9 mouse cellular contexts compared by ENCODE assay signal in the genomic region with DNA sequence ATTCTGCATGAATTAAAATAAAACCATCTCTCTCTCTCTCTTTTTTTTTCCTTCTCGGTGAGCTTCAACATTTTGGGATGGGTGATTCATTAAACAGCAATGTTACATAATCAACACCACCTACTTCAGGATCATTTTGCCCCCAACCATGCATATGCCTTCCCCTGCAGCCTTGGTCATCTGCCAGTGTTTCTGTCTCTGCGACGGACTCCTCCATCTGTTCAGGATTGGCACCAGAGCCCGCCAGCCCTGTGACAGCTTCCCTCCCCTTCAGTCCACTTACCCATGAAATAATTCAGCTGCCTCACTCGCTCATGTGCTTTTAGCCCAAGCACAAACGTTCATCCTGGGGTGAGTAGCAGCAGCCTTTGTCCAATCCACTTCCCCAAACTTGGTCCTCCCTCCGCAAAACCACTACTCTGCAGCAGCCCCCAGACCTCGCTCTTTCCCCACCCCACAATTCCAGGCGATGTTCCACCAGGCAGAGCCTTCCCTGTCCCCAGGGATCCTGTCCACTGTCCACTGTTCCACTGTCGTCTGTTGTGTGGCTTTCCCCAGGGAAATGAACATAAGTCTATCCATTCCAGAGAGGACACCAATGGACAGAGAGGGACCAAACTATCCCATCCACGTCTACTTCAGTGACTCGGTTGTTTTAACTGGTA. TPM values are rescaled to one million over a fixed set of nuclear protein-coding genes. Genes with fewer than 3 reads are reported as not detected.
A peak's percentile ranks its signal among the peaks of the same experiment; 100 is the strongest.
DNase-seq lines count a peak whose midpoint lies in the region; ATAC-seq lines count a peak whose summit lies in the region.
"Had no signal": no experiment of that assay in that cellular context is flagged by ENCODE, and none has a peak within 500 bp of the region (broad histone marks: within the 10 kb centered on the region; RNA-seq: fewer than 3 reads in every experiment).

No protein-coding gene starts in this region.

- no peak overlapping the region for H3K9ac ChIP-seq in forebrain, embryonic 13.5 days
- H3K9ac ChIP-seq in stomach, embryonic 14.5 days (replicated peaks; ENCODE audit: low read depth, low read length) = no peak overlapping the region

- WGBS in forebrain, embryonic 13.5 days = 64% methylated on average over 12 of the region's 12 CpGs
- 81% methylated on average over 12 of the region's 12 CpGs for WGBS in forebrain, embryonic 10.5 days
- WGBS in stomach, embryonic 14.5 days = 51% methylated on average over 12 of the region's 12 CpGs

- no peak for DNase-seq in forebrain, embryonic 10.5 days (ENCODE audit: extremely low spot score, low spot score)
- peak; percentile 55 for DNase-seq in NIH3T3 (ENCODE audit: low read depth)
- peak; percentile 46 to 61 for DNase-seq in frontal cortex, postnatal 25 days (ENCODE audit: low spot score in 2 of 2)
- peak; percentile 82 to 88 for DNase-seq in left cerebral cortex, postnatal 36 days (ENCODE audit: low spot score in 2 of 2)
- no peak for DNase-seq in urinary bladder, adult 18-20 months (ENCODE audit: low spot score in 2 of 2)
- no peak for DNase-seq in adrenal gland, adult 8-10 months

- no peaks in the 10 kb centered on the region for H3K9me3 ChIP-seq in forebrain, embryonic 13.5 days (replicated peaks)
- no peaks in the 10 kb centered on the region for H3K9me3 ChIP-seq in forebrain, embryonic 10.5 days
- H3K9me3 ChIP-seq in stomach, embryonic 14.5 days (ENCODE audit: control insufficient read depth, low read depth, low read length) = no peaks in the 10 kb centered on the region

- peaks cover 15% of the 10 kb centered on the region for H3K4me1 ChIP-seq in forebrain, embryonic 13.5 days
- H3K4me1 ChIP-seq in forebrain, embryonic 10.5 days = peaks cover 9% of the 10 kb centered on the region; the same call in 1 of the 2 replicates
- H3K4me1 ChIP-seq in stomach, embryonic 14.5 days (ENCODE audit: control insufficient read depth, insufficient read depth, low read length) = 0 out of 2 replicates have a peak, but pooled peaks cover 4% of the 10 kb centered on the region

- intact Hi-C loops in left cerebral cortex, postnatal 36 days (cut with DNase I) = loop anchor here (5.0 to 10.0 kb wide), 2 partner anchors 49 to 144 kb away; partner anchors contain the start of gene Pdgfa

- no peaks in the 10 kb centered on the region for H3K27me3 ChIP-seq in forebrain, embryonic 13.5 days
- no peaks in the 10 kb centered on the region for H3K27me3 ChIP-seq in forebrain, embryonic 10.5 days (ENCODE audit: poor library complexity, severe bottlenecking)
- no peaks in the 10 kb centered on the region for H3K27me3 ChIP-seq in stomach, embryonic 14.5 days (ENCODE audit: control insufficient read depth, insufficient read depth, low read length)

- H3K4me2 ChIP-seq in forebrain, embryonic 13.5 days = no peak overlapping the region
- no peak overlapping the region for H3K4me2 ChIP-seq in stomach, embryonic 14.5 days (replicated peaks; ENCODE audit: low read depth, low read length)

- no peak overlapping the region for H3K4me3 ChIP-seq in forebrain, embryonic 13.5 days
- H3K4me3 ChIP-seq in forebrain, embryonic 10.5 days = no peak overlapping the region
- H3K4me3 ChIP-seq in stomach, embryonic 14.5 days (ENCODE audit: low read depth, low read length) = no peak overlapping the region

- no peaks in the 10 kb centered on the region for H3K36me3 ChIP-seq in forebrain, embryonic 13.5 days (ENCODE audit: poor library complexity, severe bottlenecking)
- H3K36me3 ChIP-seq in forebrain, embryonic 10.5 days (replicated peaks) = no peaks in the 10 kb centered on the region
- H3K36me3 ChIP-seq in stomach, embryonic 14.5 days (ENCODE audit: control insufficient read depth, insufficient read depth, low read length) = no peaks in the 10 kb centered on the region

- peak; percentile 77 for ATAC-seq in forebrain, embryonic 13.5 days
- no peak; the same call in 1 of the 2 replicates for ATAC-seq in stomach, embryonic 14.5 days (ENCODE audit: insufficient number of reproducible peaks, insufficient read depth, low FRiP score, low read depth)

- H3K27ac ChIP-seq in forebrain, embryonic 13.5 days = peak overlapping the region; percentile 76
- H3K27ac ChIP-seq in forebrain, embryonic 10.5 days = no peak overlapping the region
- 0 out of 2 replicates have a peak overlapping the region, but pooled peaks have one; percentile 22 for H3K27ac ChIP-seq in stomach, embryonic 14.5 days (ENCODE audit: low read length)

RNA-seq across cellular contexts. Expression of gene Prkar1b, which starts 11.4 kb away (rescaled TPM):
- polyA plus RNA-seq in forebrain, embryonic 13.5 days (2015; fragmentation: Nextera tagmentation; extraction: Ambion mirVana) = 63.4 and 87.2 TPM in 2 replicates
- polyA plus RNA-seq in forebrain, embryonic 10.5 days (2016; fragmentation: Nextera tagmentation; extraction: Ambion mirVana) = 3.3 and 5.1 TPM in 2 replicates
- total RNA-seq in left cerebral cortex, postnatal 36 days (2021) = 100 to 1,000 TPM; 738 to 861 TPM
- 19.5 and 20.1 TPM in 2 replicates for polyA plus RNA-seq in stomach, embryonic 14.5 days (2014; fragmentation: Nextera tagmentation; extraction: Ambion mirVana)
- total RNA-seq in adrenal gland, adult 8-10 months (2022) = 10 to 100 TPM; 38.5 to 62.4 (median 55.9) TPM
- total RNA-seq: neutrophil, adult 5-6 weeks had no signal

RNA-seq across cellular contexts. Expression of gene Dnaaf5, which starts 11.6 kb away (rescaled TPM):
- 3.1 and 3.4 TPM in 2 replicates for polyA plus RNA-seq in forebrain, embryonic 13.5 days (2015; fragmentation: Nextera tagmentation; extraction: Ambion mirVana)
- 8.0 and 9.9 TPM in 2 replicates for polyA plus RNA-seq in forebrain, embryonic 10.5 days (2016; fragmentation: Nextera tagmentation; extraction: Ambion mirVana)
- total RNA-seq in left cerebral cortex, postnatal 36 days (2021) = 1 to 10 TPM; 6.7 to 7.7 TPM
- polyA plus RNA-seq in stomach, embryonic 14.5 days (2014; fragmentation: Nextera tagmentation; extraction: Ambion mirVana) = 6.4 TPM in 2 replicates
- 10 to 100 TPM; 21.7 to 24.3 (median 22.7) TPM for total RNA-seq in adrenal gland, adult 8-10 months (2022)

Comparison
In these comparisons a context has a peak if more than half of its experiments do, and no peak if none do; other contexts are left out.
1. DNase-seq: peak in NIH3T3 (single experiment), frontal cortex, postnatal 25 days (2 of 2) and left cerebral cortex, postnatal 36 days (2 of 2); none in forebrain, embryonic 10.5 days (single experiment), urinary bladder, adult 18-20 months (0 of 2) and adrenal gland, adult 8-10 months (single experiment).